Mouse (Mus musculus) CH12.LX (cell line): ENCODE measurements around the gene Chfr. TPM values are rescaled to one million over a fixed set of nuclear protein-coding genes. Genes with fewer than 3 reads are reported as not detected.

ENCODE experiments used
- DNase-seq: peaks from one replicate; pipeline ENCODE4 v3.0.0-alpha.2; 2013; ENCODE audit errors: extremely low read depth
- H3K27ac ChIP-seq: 2 replicates; pipeline ENCODE4 v1.5.1; 2012; ENCODE audit warnings: low read depth, mild to moderate bottlenecking, control low read depth, moderate library complexity; ENCODE audit not compliant: insufficient read depth
- H3K27me3 ChIP-seq: replicated peaks from 2 replicates; pipeline ENCODE3; 2012; ENCODE audit warnings: inconsistent platforms
- H3K36me3 ChIP-seq, 2 experiments: replicated peaks in 1 of 2; 2 replicates each; pipeline versions ENCODE3 to v1.6.1; 2012; ENCODE audit warnings: inconsistent platforms in 1 of 2, low read length in 1 of 2, mild to moderate bottlenecking in 1 of 2, mixed read lengths in 1 of 2, moderate library complexity in 1 of 2; ENCODE audit not compliant: control insufficient read depth in 1 of 2, insufficient read depth in 1 of 2
- H3K4me1 ChIP-seq, 2 experiments: 2 replicates each; pipeline ENCODE4 v1.6.1; 2012; ENCODE audit warnings: inconsistent platforms in 1 of 2, moderate library complexity in 1 of 2; ENCODE audit not compliant: insufficient read depth in 2 of 2, control insufficient read depth in 1 of 2
- H3K4me2 ChIP-seq: 2 replicates; pipeline ENCODE4 v1.6.1; 2012; ENCODE audit warnings: low read depth, mild to moderate bottlenecking, control low read depth; ENCODE audit not compliant: poor library complexity, insufficient read depth, severe bottlenecking
- H3K4me3 ChIP-seq, 3 experiments: fragments of 150-350 bp in 1 of 3; sonication (generic) in 1 of 3; replicated peaks in 1 of 3; 2 replicates each; pipeline versions ENCODE3 to v1.5.1; 2011 to 2012; ENCODE audit warnings: low read depth in 2 of 3, low read length in 2 of 3, mild to moderate bottlenecking in 2 of 3, moderate library complexity in 2 of 3, control low read depth in 1 of 3, improper control_type of control experiment in 1 of 3, inconsistent platforms in 1 of 3, mixed read lengths in 1 of 3; ENCODE audit not compliant: poor library complexity in 1 of 3
- H3K79me2 ChIP-seq: replicated peaks from 2 replicates; pipeline ENCODE4 v1.6.1; 2012; ENCODE audit warnings: mild to moderate bottlenecking, moderate library complexity; ENCODE audit not compliant: control insufficient read depth, poor library complexity, insufficient read depth, severe bottlenecking; ENCODE audit errors: extremely low read depth
- H3K9ac ChIP-seq: 2 replicates; pipeline ENCODE4 v1.6.1; 2012; ENCODE audit warnings: low read depth, mild to moderate bottlenecking, control low read depth, moderate library complexity; ENCODE audit not compliant: insufficient read depth
- H3K9me3 ChIP-seq: replicated peaks from 2 replicates; pipeline ENCODE3; 2012; ENCODE audit warnings: low read length, inconsistent platforms, mixed read lengths
- ELF1 ChIP-seq: IDR thresholded peaks from 2 replicates; pipeline ENCODE4 v1.6.1; 2014; ENCODE audit warnings: low read depth, mild to moderate bottlenecking, inconsistent platforms, low read length, improper control_type of control experiment
- ETS1 ChIP-seq: conservative IDR thresholded peaks from 2 replicates; pipeline ENCODE4 v1.6.1; 2012; ENCODE audit warnings: low read depth, mild to moderate bottlenecking, inconsistent platforms, low read length, improper control_type of control experiment, moderate library complexity
- JUND ChIP-seq: conservative IDR thresholded peaks from 2 replicates; pipeline ENCODE4 v1.6.1; 2011; ENCODE audit warnings: low read depth, low read length, improper control_type of control experiment
- MAX ChIP-seq: IDR thresholded peaks from 2 replicates; pipeline ENCODE4 v1.6.1; 2011; ENCODE audit warnings: low read length, improper control_type of control experiment
- MXI1 ChIP-seq: IDR thresholded peaks from 2 replicates; pipeline ENCODE4 v1.6.1; 2011; ENCODE audit warnings: mild to moderate bottlenecking, low read depth, low read length, improper control_type of control experiment
- MYC ChIP-seq: IDR thresholded peaks from 2 replicates; pipeline ENCODE4 v1.6.1; 2011; ENCODE audit warnings: low read depth, mild to moderate bottlenecking, improper control_type of control experiment, low read length
- NELFE ChIP-seq: IDR thresholded peaks from 2 replicates; pipeline ENCODE4 v1.6.1; 2011; ENCODE audit warnings: low read depth, low read length, improper control_type of control experiment
- NRF1 ChIP-seq: IDR thresholded peaks from 2 replicates; pipeline ENCODE4 v1.6.1; 2014; ENCODE audit warnings: low read depth, mild to moderate bottlenecking, inconsistent platforms, low read length, improper control_type of control experiment, moderate library complexity
- PAX5 ChIP-seq: IDR thresholded peaks from 2 replicates; pipeline ENCODE4 v1.6.1; 2012; ENCODE audit warnings: low read length, inconsistent platforms, mixed read lengths
- POLR2A ChIP-seq: IDR thresholded peaks from 2 replicates; pipeline ENCODE4 v1.6.1; 2011; ENCODE audit warnings: low read depth, mild to moderate bottlenecking, improper control_type of control experiment, low read length
- RAD21 ChIP-seq: IDR thresholded peaks from 2 replicates; pipeline ENCODE4 v1.6.1; 2011; ENCODE audit warnings: low read depth, mild to moderate bottlenecking, low read length, improper control_type of control experiment, moderate library complexity
- SIN3A ChIP-seq: IDR thresholded peaks from 2 replicates; pipeline ENCODE4 v1.6.1; 2012; ENCODE audit warnings: low read length, improper control_type of control experiment, inconsistent platforms
- TBP ChIP-seq: conservative IDR thresholded peaks from 2 replicates; pipeline ENCODE4 v1.6.1; 2011; ENCODE audit warnings: low read depth, low read length, improper control_type of control experiment
- TCF12 ChIP-seq: IDR thresholded peaks from 2 replicates; pipeline ENCODE4 v1.6.1; 2014; ENCODE audit warnings: low read depth, mild to moderate bottlenecking, inconsistent platforms, low read length, improper control_type of control experiment
- ZMIZ1 ChIP-seq: IDR thresholded peaks from 2 replicates; pipeline ENCODE4 v1.6.1; 2012; ENCODE audit warnings: low read depth, mild to moderate bottlenecking, inconsistent platforms, low read length, improper control_type of control experiment
- dilution Hi-C: fragments of 300-500 bp; cut with MboI; formaldehyde crosslinking; loops from 2 replicates; pipeline ENCODE4 v1.14.3; 2020; ENCODE audit warnings: low sequenced_read_pairs; ENCODE audit not compliant: extremely low pct_unique_long_range_greater_than_20kb, extremely low pct_ligation_motif_present
- in situ Hi-C: fragments of 300-500 bp; cut with MboI; formaldehyde crosslinking; loops from 3 replicates; pipeline ENCODE4 v1.14.3; 2019; ENCODE audit warnings: low sequenced_read_pairs, low pct_ligation_motif_present, low pct_unique_long_range_greater_than_20kb, mixed read lengths
- polyA plus RNA-seq: library from polyadenylated mRNA; unstranded; fragments of >175 nt; gene quantifications from 2 replicates; pipeline ENCODE4 v1.2.1, GENCODE M21; 2012; ENCODE audit warnings: low read depth; ENCODE audit not compliant: insufficient read length
- total RNA-seq, 2 experiments: library from RNA; depleted of rRNA; stranded (reverse); fragments of 300-350 nt in 1 of 2; fragments of >200 nt in 1 of 2; gene quantifications; 2 replicates each; pipeline ENCODE4 v1.2.3; 2012 to 2014

The Chfr gene
- total and polyA plus RNA-seq, 3 experiments: 23.9 to 40.8 (median 38.5) TPM

DNA sequence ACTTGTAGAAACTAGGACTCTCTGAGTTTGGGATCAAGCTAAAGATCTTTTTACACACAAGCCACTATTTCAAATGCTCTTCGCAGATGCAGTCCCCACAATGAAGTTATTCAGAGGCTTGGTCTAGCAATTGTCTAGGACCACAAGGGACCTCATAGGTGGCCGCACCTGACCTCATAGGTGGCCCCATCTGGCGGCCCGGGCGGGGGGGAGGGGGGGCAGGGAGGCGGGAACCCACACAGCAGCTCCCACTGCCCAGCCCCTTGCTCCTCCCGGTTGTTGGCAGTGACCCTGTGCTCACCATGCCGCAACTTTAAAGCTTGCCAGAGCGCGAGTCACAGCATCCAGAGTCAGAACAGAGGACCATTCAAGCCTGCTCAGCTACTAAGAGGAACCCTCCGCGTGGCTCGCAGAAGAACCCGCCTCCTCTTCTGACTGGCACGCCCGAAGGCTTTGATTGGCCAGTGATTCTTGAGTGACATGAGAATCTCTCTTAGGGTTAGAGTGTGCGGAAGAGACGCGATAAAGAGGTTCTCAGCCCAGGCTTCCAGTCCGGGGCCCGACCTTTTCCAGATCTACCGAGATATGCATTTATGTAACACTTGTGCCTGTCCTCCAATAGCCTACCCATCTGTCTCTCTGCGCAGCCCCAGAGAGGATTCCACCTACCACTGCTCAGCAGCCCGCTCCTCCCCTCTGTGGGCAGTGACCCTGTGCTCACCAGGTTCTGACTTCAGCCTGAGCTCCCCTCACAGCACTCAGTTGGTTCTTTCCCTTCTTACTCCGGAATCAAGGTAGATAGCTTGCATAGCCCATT lies 41.4 kb upstream of the Chfr start, which contains the start of gene Gm35315:
Gm35315 (minus strand) TSS at position 391 of the 817 bp plus-strand sequence.
- peak; percentile 90 for DNase-seq
- TF ChIP-seq NELFE (peak; percentile 37; the same call in 1 of the 2 replicates), MYC (peak; percentile 93), MXI1 (peak; percentile 76), ELF1 (peak; percentile 80; the same call in 1 of the 2 replicates), MAX (peak; percentile 69), PAX5 (no peak), TBP (peak; percentile 76), RAD21 (no peak), NRF1 (peak; percentile 61), TCF12 (peak; percentile 12; the same call in 1 of the 2 replicates), POLR2A (peak; percentile 87), SIN3A (peak; percentile 10; the same call in 1 of the 2 replicates), JUND (no peak), ZMIZ1 (peak; percentile 38; the same call in 1 of the 2 replicates)
- Histone ChIP-seq H3K4me3 (peak within 1 kb of the TSS; percentile 60 to 77 (median 62)), H3K79me2 (no peaks in the 10 kb centered on the region), H3K36me3 (no peaks in the 10 kb centered on the region), H3K9me3 (no peaks in the 10 kb centered on the region), H3K27ac (peak within 1 kb of the TSS; percentile 44), H3K4me1 (peaks cover 0 to 25% of the 10 kb centered on the region in 2 experiments; a peak in 2 of 4 replicates), H3K27me3 (no peaks in the 10 kb centered on the region), H3K4me2 (peak within 1 kb of the TSS; percentile 88), H3K9ac (peak within 1 kb of the TSS; percentile 54)
- in situ Hi-C loops (no loop called here), dilution Hi-C loops (no loop called here)

DNA sequence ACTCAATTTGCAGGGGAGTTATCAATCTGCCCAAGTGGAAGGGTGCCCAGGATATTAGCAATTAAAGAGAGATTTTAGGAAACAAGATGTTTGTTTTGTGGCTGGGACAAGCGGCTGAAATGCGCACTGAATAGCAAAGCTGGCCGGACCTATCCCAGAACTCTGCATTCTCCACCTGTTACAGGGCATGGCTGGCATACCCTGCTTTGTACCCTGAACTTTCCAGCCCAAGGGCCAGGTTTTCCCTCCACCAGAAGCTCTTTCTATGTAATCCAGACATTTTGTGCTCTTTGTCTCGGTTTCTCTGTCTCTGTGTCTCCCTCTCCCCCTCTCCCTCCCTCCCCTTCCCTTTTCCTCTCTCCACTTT lies 40.8 kb upstream of the Chfr start:
- no peak for DNase-seq
- peak overlapping the region; percentile 64 for H3K4me2 ChIP-seq
- in situ Hi-C loops (no loop called here), dilution Hi-C loops (no loop called here)
- 0 out of 2 replicates have a peak overlapping the region, but pooled peaks have one; percentile 44 for H3K27ac ChIP-seq
- H3K36me3 ChIP-seq: no peaks in the 10 kb centered on the region
- peaks cover 0 to 25% of the 10 kb centered on the region in 2 experiments; a peak in 2 of 4 replicates for H3K4me1 ChIP-seq
- peak overlapping the region; percentile 60 to 77 (median 62) for H3K4me3 ChIP-seq
- H3K9ac ChIP-seq: peak overlapping the region; percentile 54
- no peaks in the 10 kb centered on the region for H3K79me2 ChIP-seq
- H3K27me3 ChIP-seq: no peaks in the 10 kb centered on the region
- TF ChIP-seq TCF12: 0 out of 2 replicates have a peak, but pooled peaks have one; percentile 4
- TF ChIP-seq RAD21: no peak
- TF ChIP-seq SIN3A: 0 out of 2 replicates have a peak, but pooled peaks have one; percentile 10
- 0 out of 2 replicates have a peak, but pooled peaks have one; percentile 12 for TF ChIP-seq ETS1
- no peaks in the 10 kb centered on the region for H3K9me3 ChIP-seq
